Mouse (Mus musculus): ENCODE measurements around the gene Man1a2. TPM values are rescaled to one million over a fixed set of nuclear protein-coding genes. Genes with fewer than 3 reads are reported as not detected.
A peak's percentile ranks its signal among the peaks of the same experiment; 100 is the strongest.

The Man1a2 gene
- total RNA-seq, 2 experiments from 2014 or later: 112 to 118 TPM

- intact Hi-C loops (cut with DNase I): no loop called here
- DNase-seq (ENCODE audit: extremely low spot score in 1 of 2, low spot score in 2 of 2): no peak
These were observed 94.2 kb downstream of the Man1a2 start for GRCm38 (mm10) chr3:100591053-100591452.

- no peak for DNase-seq (ENCODE audit: extremely low spot score in 1 of 2, low spot score in 2 of 2)
- intact Hi-C loops (cut with DNase I): no loop called here
These were observed 102.5 kb downstream of the Man1a2 start for GRCm38 (mm10) chr3:100582721-100583355.

GRCm38 (mm10) chr3:100572571-100573183 lies 112.6 kb downstream of the Man1a2 start:
- intact Hi-C loops (cut with DNase I): loop anchor here (5.0 kb wide), 1 partner anchor 110 kb away; no protein-coding TSS in a partner anchor

GRCm38 (mm10) chr3:100568443-100569390 lies 116.6 kb downstream of the Man1a2 start:
- intact Hi-C loops (cut with DNase I): loop anchor here (5.0 kb wide), 1 partner anchor 376 kb away; no protein-coding TSS in a partner anchor

More at GRCm38 (mm10) chr3:100572571-100573183, 112.6 kb downstream of the Man1a2 start:
- no peak for DNase-seq (ENCODE audit: extremely low spot score in 1 of 2, low spot score in 2 of 2)

DNA sequence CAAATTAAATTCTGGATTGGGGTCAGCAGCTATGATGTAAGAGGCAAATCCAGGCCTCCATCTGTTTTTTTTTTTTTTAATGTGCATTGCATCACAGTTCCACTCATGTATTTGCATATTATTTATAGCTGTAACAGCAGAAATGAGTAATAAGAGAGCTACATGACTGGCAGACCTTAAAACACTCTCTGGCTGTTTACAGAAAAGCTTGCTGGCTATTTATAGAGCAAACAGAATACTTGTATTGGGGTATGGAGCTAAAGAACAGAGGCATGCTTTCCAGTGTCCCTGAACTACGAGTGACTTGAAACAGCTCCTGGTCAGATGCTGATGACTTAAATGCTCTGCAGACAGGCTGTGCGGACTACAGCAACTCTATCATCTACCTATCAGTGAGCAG lies 121.7 kb downstream of the Man1a2 start:
- intact Hi-C loops (cut with DNase I): no loop called here
- no peak for DNase-seq (ENCODE audit: extremely low spot score in 1 of 2, low spot score in 2 of 2)

More at GRCm38 (mm10) chr3:100568443-100569390, 116.6 kb downstream of the Man1a2 start:
- no peak for DNase-seq (ENCODE audit: extremely low spot score in 1 of 2, low spot score in 2 of 2)

- DNase-seq (ENCODE audit: extremely low spot score in 1 of 2, low spot score in 2 of 2): no peak
- intact Hi-C loops (cut with DNase I): no loop called here
These were observed 122.8 kb downstream of the Man1a2 start for GRCm38 (mm10) chr3:100562455-100562854.

DNA sequence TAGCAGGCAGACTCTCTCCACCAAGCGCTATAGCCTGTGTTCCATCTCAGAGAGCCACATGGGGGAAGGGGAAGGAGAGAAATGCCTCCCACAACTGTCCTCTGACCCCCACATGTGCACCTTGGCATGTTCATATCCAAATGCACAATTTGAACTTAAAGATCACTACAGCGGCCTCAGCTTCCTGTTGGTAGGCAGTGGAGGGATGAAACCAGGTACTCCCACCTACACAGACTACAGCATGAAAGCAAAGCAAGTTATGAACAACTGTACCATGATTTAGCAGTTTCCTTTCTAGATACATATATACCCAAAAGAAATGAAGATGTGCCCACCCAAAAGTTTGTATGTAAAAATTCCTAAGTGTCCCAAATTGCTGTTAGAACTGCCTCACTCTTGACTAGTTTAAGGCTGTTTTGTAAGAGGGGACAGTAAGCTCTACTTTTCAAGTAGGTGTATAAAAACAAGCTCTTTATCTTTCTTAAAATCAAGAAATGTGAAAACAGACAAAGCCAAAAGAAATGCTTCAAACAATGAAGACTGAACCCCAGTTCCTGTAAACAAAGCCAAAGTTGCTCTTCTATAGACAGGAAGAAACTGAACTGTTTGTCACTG lies 123.6 kb downstream of the Man1a2 start:
- DNase-seq (ENCODE audit: extremely low spot score in 1 of 2, low spot score in 2 of 2): no peak
- intact Hi-C loops (cut with DNase I): no loop called here

GRCm38 (mm10) chr3:100559431-100559830 lies 125.9 kb downstream of the Man1a2 start:
- intact Hi-C loops (cut with DNase I): no loop called here
- no peak for DNase-seq (ENCODE audit: extremely low spot score in 1 of 2, low spot score in 2 of 2)

- intact Hi-C loops (cut with DNase I): no loop called here
- DNase-seq (ENCODE audit: extremely low spot score in 1 of 2, low spot score in 2 of 2): no peak
These were observed 127.0 kb downstream of the Man1a2 start for GRCm38 (mm10) chr3:100558211-100558708.

DNA sequence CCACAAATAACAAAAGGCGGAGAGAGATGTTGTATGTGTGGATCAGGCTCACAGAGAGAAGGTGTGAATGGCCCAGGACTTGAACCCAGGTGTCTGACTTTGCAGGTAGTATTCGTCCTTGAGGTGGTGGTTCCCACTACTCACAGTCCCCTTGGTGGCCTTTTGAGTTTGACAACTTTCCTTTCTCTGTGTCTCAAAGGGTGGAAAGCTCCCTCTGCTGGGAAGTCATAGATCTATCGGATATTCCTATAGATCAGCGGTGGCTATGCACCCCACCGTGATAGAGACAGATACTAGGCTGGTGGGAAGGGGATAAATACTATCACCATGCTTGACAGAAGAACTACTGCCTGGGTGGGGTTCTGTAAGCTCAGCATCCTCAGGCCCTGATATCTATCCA lies 130.5 kb downstream of the Man1a2 start:
- peak in 1 of 2 experiments; percentile 29 for DNase-seq (ENCODE audit: extremely low spot score in 1 of 2, low spot score in 2 of 2)
- intact Hi-C loops (cut with DNase I): loop anchor here (2.0 to 5.0 kb wide), 2 partner anchors 138 to 196 kb away; no protein-coding TSS in a partner anchor

DNA sequence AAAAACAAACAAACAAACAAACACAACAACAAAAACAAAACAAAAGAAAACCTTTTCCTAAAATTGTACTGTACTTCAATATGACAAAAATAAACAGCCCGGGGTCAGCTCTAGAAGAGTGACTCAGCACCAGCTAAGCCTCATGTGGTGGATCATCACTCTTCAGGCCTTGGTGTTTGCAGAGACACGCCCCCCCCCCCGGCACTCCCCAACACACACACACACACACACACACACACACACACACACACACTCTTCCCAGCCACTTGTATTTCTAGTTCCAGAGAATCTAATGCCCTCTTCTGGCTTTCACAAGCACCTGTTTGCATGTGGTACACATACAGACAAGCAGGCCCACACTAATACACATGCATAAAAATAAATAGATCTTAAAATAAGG lies 133.1 kb downstream of the Man1a2 start:
- no peak for DNase-seq (ENCODE audit: extremely low spot score in 1 of 2, low spot score in 2 of 2)
- intact Hi-C loops (cut with DNase I): loop anchor here (5.0 kb wide), 1 partner anchor 135 kb away; no protein-coding TSS in a partner anchor

- no peak for DNase-seq (ENCODE audit: extremely low spot score in 1 of 2, low spot score in 2 of 2)
- intact Hi-C loops (cut with DNase I): no loop called here
These were observed 137.4 kb downstream of the Man1a2 start for GRCm38 (mm10) chr3:100547913-100548292.

DNA sequence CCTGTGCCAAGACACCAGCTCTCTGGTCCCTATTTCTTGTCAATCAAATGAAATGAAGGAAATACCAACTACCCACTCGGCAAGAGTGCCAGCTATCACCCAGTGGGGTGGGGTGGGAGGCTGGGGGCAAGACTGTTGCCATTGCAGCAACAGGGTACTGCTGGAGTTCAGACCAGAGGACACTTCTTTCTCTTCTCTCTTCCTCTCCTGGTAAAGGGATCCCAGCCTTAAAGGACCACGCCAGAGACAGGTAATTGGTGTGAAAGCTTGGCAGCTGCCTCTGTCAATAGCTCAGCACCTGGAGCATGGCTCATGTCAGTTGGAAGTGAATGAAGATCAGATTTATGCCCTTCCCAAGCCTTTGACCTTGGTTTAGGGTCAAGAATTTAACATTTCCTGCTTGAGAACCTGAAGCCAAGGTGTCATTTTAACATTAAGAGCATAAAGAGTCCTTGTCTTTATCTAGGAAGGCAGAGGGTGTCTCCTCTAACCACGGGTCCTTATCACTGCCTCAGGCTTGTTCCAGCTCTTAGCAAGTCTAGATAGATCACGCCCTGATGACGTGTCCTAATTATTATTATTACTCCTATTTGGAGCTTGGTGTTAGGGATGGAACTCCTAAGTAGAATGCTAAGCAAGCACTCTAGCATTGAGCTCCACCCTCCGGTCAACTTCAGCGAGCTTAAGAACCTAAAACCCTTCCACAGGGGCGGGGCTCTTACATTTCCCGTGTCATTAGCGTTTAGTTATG lies 138.0 kb downstream of the Man1a2 start:
- DNase-seq (ENCODE audit: extremely low spot score in 1 of 2, low spot score in 2 of 2): no peak
- intact Hi-C loops (cut with DNase I): no loop called here

GRCm38 (mm10) chr3:100536686-100537085 lies 148.6 kb downstream of the Man1a2 start:
- DNase-seq (ENCODE audit: extremely low spot score in 1 of 2, low spot score in 2 of 2): no peak
- intact Hi-C loops (cut with DNase I): no loop called here

- intact Hi-C loops (cut with DNase I): no loop called here
- DNase-seq (ENCODE audit: extremely low spot score in 1 of 2, low spot score in 2 of 2): no peak
These were observed 149.4 kb downstream of the Man1a2 start for GRCm38 (mm10) chr3:100535902-100536301.

- intact Hi-C loops (cut with DNase I): no loop called here
These were observed 150.0 kb downstream of the Man1a2 start for GRCm38 (mm10) chr3:100535298-100535697.

DNA sequence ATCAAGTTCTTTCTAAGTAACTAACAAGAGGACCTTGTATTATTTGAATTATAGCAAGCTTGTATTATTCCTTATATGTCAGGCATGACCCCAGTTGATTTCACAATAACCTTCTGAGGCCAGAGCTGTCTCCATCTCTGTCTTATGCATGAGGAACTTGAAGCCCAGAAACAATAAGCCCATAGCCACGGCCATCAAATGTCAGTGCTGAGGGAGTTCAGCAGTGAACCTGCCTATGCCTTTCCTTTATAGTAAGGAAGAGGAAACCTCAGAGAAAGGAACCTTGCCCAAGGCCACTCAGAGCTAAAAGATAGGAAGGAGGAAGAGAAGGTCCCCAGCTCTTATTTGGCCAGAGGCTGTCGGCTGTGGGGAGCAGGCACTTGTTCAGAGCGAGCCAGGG lies 150.9 kb downstream of the Man1a2 start:
- DNase-seq (ENCODE audit: extremely low spot score in 1 of 2, low spot score in 2 of 2): no peak
- intact Hi-C loops (cut with DNase I): no loop called here

More at GRCm38 (mm10) chr3:100535298-100535697, 150.0 kb downstream of the Man1a2 start:
- no peak for DNase-seq (ENCODE audit: extremely low spot score in 1 of 2, low spot score in 2 of 2)

DNA sequence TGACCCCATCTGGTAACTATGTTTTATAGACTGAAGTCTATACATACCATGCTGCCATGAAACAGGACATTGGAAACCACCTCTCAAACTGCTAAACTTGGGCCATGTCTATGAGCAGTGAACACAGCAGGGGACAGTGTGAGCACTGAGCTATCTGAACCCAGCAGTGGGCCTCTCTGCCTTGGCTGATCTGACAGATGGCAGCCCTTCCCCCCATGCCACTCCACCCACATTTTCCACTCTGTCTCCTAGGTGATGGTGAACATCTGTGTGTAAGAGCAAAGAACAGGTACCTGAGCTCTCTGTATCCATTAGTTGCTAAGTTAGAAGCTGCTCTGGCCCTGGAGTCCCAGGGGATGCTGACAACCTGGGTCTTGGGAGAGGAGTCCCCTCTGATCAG lies 151.9 kb downstream of the Man1a2 start:
- intact Hi-C loops (cut with DNase I): no loop called here
- DNase-seq (ENCODE audit: extremely low spot score in 1 of 2, low spot score in 2 of 2): no peak
